Mouse (Mus musculus): ENCODE measurements around the gene Ltbp4.

The Ltbp4 gene

DNA sequence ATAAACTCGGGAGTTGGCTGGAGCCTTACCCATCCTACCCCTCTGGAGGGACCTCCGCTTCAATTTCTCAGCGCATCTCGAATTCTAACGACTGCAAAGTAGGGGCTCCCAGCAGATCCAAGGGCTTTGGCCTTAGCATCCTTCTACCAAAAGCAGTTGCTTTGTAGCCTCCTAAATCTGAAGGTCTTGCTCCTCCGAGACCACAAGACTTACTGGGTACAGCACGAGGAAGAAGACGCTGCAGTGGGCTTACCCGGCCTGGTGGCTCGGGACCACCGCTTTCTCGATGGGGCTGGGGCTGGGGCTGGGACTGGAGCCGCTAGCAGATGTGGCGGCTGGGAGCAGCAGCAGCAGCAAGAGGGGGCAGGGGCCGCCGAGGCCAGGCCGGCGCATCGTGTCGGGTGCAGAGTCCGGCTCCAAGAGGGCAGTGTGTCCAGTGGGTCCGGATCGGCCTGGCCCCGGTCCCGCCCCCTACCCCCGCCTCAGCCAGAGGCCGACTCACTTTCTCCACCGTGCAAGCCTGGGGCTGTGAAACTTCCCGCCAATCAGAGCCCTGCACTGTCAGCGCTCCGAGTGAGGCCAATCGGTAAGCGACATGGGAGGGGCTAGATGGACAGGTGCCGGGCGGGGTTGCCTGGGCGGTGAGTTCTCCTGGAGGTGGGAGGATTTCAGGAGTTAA lies at the start of gene Ltbp4:
Gene Ltbp4, minus strand, starts transcription at position 518 of the 679 bp plus-strand sequence.
- POLR2A ChIA-PET = interaction anchor here in 3 of 4 experiments (0.5 to 3.4 kb wide), 15 partner anchors 9 to 213 kb away, joined by 3 to 25 read pairs (median 4); partner anchors contain the start of genes Gm20479 (in 1 of the 3) and Shkbp1 (in 1 of the 3)

DNA sequence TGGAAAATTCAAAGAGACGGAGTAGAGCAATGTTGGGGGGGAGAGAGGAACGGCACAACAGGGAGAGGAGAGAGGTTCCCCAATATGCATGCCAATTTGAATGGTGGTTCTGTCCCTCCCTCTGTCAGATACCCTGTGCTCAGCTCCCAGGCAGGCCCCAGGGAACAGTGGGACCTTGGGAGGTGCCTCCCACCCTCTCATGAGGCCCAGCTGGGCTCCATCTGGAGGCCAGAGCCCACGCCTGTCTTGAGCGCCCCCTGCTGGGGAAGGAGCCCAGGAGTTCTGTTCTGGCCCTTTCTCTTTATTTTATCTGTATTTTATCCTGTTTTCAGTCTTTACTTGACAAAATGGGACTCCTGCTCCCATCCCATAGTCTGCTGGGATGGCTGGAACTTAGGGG lies 47.2 kb upstream of the Ltbp4 start:
- POLR2A ChIA-PET = interaction anchor here in 3 of 4 experiments (0.5 to 6.9 kb wide), 25 partner anchors 9 to 819 kb away, joined by 3 to 74 read pairs (median 5); partner anchors contain the start of gene Shkbp1 (in 1 of the 3)
- CTCF ChIA-PET = interaction anchor here (0.5 to 6.5 kb wide), 48 partner anchors 9 to 152 kb away, joined by 3 to 51 read pairs (median 4); partner anchors contain the start of genes Shkbp1 (in 2 of the 4), Coq8b (in 1 of the 4) and Sertad1 (in 1 of the 4)

More for the DNA sequence above, at the start of gene Ltbp4:
- CTCF ChIA-PET = interaction anchor here in 2 of 4 experiments (0.6 to 1.2 kb wide), 12 partner anchors 15 to 169 kb away, joined by 3 to 10 read pairs (median 3); no protein-coding TSS in a partner anchor

DNA sequence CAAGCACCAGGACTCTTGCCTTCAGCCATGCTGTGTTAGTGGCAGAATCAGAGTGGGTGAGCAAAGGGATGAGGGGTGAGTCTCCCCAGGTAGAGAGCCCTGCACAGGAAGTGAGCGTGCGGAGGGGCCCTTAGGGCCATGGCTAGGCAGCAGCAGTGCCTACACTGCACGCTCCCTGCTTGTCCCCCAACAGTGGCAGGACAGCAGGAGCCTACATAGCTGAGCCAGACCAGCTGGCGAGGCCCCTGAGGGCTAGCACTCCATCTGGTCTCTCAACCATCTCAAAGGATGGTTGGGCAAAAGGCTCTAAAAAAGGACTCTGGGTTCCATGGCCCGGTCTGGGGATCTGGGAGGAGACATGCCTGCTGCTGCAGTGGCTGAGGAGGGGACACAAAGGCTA lies 46.6 kb upstream of the Ltbp4 start:
- ChIA-PET CTCF (interaction anchor here (0.5 to 6.5 kb wide), 53 partner anchors 8 to 151 kb away, joined by 3 to 51 read pairs (median 5); partner anchors contain the start of genes Shkbp1 (in 2 of the 4), Coq8b (in 1 of the 4) and Sertad1 (in 1 of the 4)), POLR2A (interaction anchor here in 3 of 4 experiments (0.8 to 6.9 kb wide), 34 partner anchors 9 to 819 kb away, joined by 3 to 74 read pairs (median 4); partner anchors contain the start of genes Shkbp1 (in 2 of the 3), Itpkc (in 1 of the 3) and Sertad1 (in 1 of the 3))

DNA sequence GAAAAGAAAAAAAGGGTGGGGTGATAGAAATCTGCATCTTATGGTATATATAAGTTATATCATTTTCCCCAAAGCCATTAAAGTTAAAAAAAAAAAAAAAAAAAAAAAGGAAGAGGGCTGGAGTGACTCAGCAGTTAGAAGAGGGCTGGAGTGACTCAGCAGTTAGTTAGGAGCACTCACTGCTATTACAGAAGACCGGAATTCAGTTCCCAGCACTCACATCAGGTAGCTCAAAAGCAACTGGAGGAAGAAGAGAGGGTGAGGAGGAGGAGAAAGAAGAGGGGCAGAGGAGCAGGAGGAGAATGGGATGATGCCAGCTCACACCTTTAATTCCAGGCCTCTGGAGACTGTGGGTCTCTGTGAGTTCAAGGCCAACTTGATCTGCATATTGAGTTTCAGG lies 45.7 kb upstream of the Ltbp4 start:
- ChIA-PET POLR2A (interaction anchor here (0.5 to 6.9 kb wide), 41 partner anchors 11 to 155 kb away, joined by 3 to 74 read pairs (median 4); partner anchors contain the start of genes Shkbp1 (in 2 of the 4), Itpkc (in 1 of the 4), Numbl (in 1 of the 4) and Sertad1 (in 1 of the 4)), CTCF (interaction anchor here (0.5 to 6.5 kb wide), 31 partner anchors 8 to 967 kb away, joined by 3 to 51 read pairs (median 5); partner anchors contain the start of genes Ltbp4 (in 1 of the 4), Rps16 (in 1 of the 4) and Shkbp1 (in 1 of the 4))

DNA sequence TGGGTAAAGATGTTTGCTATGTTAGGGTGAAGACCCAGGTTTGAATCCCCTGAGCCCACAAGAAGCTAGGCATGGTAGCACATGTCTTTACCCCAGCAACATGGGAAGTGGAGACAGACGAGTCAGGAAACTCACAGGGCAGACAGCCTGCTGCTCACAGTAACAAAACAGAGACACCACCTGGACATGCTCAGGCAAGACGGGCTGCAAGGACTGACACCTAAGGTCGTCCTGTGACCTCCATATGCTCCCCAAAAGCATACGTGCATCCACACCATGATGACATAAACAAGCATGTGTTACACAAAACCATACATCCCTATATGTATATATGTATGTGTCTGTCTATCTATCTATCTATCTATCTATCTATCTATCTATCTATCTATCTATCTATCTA lies 44.1 kb upstream of the Ltbp4 start:
- CTCF ChIA-PET = interaction anchor here (0.7 to 6.5 kb wide), 17 partner anchors 14 to 788 kb away, joined by 3 to 51 read pairs (median 6); partner anchors contain the start of genes Fbl (in 1 of the 4) and Shkbp1 (in 1 of the 4)

DNA sequence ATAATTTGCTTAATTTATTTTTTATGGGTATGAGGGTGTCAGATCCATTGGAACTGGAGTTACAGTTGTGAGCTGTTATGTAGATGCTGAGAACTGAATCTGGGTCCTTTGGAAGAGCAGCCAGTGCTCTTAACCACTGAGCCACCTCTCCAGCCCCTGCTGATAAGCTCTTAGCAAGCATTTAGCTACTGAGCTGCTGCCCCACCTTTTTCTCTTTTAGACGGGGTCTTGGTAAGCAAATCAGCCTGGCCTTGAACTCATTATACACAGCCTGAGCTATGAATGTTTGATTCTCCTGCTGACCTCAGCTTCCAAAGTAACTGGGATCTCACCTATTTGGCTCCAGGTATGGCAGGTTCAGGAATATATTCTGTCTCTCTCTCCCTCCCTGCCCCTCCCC lies 43.5 kb upstream of the Ltbp4 start:
- ChIA-PET CTCF (interaction anchor here (0.6 to 6.5 kb wide), 21 partner anchors 14 to 789 kb away, joined by 3 to 51 read pairs (median 5); partner anchors contain the start of genes Fbl (in 1 of the 4), Rab4b (in 1 of the 4), Sertad1 (in 1 of the 4) and Shkbp1 (in 1 of the 4)), POLR2A (interaction anchor here (0.5 to 6.9 kb wide), 42 partner anchors 9 to 1197 kb away, joined by 3 to 74 read pairs (median 4); partner anchors contain the start of genes Coq8b (in 1 of the 4), Gm20479 (in 1 of the 4) and Shkbp1 (in 1 of the 4))

More for the DNA sequence above, 44.1 kb upstream of the Ltbp4 start:
- POLR2A ChIA-PET = interaction anchor here (0.5 to 6.9 kb wide), 38 partner anchors 9 to 215 kb away, joined by 3 to 74 read pairs (median 4); partner anchors contain the start of genes Shkbp1 (in 2 of the 4) and Coq8b (in 1 of the 4)

DNA sequence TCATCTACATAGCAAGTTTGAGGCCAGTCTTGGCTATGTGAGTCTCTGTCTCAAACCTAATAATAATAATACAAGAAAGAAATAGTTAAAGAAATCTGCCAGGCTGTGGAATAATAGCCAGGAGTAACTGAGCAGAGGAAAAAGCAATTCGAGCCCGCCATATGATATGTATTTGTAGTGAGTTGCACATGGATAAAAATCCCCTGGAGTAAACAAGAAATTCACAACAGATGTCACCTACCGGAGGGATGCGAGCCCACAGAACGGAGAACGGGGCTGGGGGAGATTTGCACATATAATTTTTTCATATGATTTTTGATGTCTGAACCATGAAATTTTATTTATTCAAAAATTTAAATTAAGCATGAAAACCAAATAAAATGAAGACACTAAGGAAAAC lies 42.3 kb upstream of the Ltbp4 start:
- POLR2A ChIA-PET = interaction anchor here in 3 of 4 experiments (0.6 to 6.9 kb wide), 12 partner anchors 8 to 286 kb away, joined by 3 to 74 read pairs (median 5); partner anchors contain the start of genes Gm20479 (in 1 of the 3) and Shkbp1 (in 1 of the 3)
- CTCF ChIA-PET = interaction anchor here in 2 of 4 experiments (1.0 to 6.5 kb wide), 4 partner anchors 9 to 47 kb away, joined by 4 to 36 read pairs (median 7); no protein-coding TSS in a partner anchor

DNA sequence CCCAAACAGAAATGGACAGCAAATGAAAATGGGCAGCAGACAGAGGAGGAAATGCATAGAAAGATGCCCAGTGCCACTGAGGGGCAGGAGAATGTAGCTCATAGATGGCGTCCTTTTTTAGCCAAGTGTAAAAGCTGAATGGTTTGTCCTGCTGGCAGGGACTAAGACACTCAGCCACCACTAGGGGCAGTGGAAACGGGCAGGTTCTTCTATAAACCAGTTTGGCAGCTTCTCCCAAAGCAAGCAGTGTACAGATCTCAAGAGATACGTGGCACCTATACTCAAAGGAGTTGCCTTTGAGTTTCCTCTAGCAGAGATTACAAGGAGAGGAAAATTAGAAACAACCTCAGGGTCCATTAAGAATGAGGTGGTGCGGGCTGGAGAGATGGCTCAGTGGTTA lies 40.9 kb upstream of the Ltbp4 start:
- ChIA-PET POLR2A (interaction anchor here in 3 of 4 experiments (0.6 to 2.6 kb wide), 20 partner anchors 9 to 1794 kb away, joined by 3 to 13 read pairs (median 4); partner anchors contain the start of genes Sertad1 (in 1 of the 3), Shkbp1 (in 1 of the 3) and Zfp607b (in 1 of the 3)), CTCF (interaction anchor here (0.5 to 1.7 kb wide), 45 partner anchors 8 to 172 kb away, joined by 3 to 30 read pairs (median 4); partner anchors contain the start of genes Gm20479 (in 2 of the 4) and Shkbp1 (in 1 of the 4))

DNA sequence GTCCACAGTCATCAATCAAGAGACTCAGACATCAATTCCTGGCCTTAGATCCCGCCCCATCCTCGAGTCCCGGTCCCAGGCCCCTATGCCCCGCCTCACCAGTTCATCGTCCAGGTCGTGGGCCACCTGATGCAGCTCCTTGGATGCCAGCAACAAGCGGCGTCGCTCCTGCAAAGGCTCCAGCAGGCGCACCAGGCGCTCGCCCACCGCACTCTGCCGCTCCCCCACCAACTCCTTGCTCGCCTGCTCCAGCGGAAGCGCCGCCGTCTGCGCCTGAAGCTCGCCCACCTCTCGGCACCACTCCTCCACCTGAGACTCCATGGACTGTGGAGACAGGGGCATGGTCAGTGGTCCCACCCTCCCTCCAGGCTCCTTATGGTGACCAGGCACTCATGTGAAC lies 37.8 kb upstream of the Ltbp4 start:
- ChIA-PET POLR2A (interaction anchor here in 3 of 4 experiments (0.7 to 3.4 kb wide), 21 partner anchors 8 to 164 kb away, joined by 3 to 18 read pairs (median 4); partner anchors contain the start of gene Shkbp1 (in 1 of the 3)), CTCF (interaction anchor here (0.6 to 1.8 kb wide), 8 partner anchors 9 to 777 kb away, joined by 3 to 10 read pairs (median 3); no protein-coding TSS in a partner anchor)

DNA sequence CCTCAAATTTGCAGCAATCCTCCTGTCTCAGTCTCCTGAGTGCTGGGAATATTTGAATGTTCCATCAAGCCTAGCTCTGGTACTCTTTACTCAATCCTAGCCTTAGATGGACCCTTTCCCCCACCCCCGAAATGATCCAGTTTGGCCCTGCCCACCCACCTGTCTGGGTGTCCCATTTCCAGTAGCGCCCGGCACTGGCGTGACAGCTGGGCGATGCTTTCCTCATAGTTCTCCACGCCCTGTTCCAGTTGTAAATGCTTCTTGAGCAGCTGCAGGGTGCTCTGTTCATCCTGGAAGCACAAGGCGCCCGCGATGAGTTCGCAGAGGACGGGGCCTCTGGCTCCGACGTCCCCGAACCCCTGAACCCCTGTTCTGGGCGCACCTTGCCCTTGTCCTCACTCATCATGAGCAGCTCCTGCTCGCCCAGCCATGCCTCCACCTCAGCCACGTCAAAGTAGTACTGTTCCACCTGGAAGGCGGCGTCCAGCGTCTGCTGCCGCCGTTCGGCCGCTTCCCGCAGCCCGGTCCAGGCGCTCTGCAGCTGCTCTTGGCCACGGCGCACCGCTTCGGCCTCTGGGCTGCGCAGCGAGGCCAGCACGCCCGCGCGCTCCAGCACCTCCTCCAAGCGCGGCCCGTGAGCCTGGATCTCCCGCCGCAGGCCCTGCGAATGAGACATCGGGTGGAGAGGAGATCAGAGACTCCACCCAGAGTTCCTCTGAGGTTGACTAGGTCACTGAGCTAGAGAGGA lies 34.4 kb upstream of the Ltbp4 start:
- ChIA-PET CTCF (interaction anchor here in 3 of 4 experiments (0.6 to 2.2 kb wide), 17 partner anchors 11 to 129 kb away, joined by 3 to 7 read pairs (median 3); no protein-coding TSS in a partner anchor), POLR2A (interaction anchor here in 3 of 4 experiments (0.6 to 6.7 kb wide), 21 partner anchors 8 to 1632 kb away, joined by 3 to 72 read pairs (median 4); partner anchors contain the start of gene Sertad1 (in 1 of the 3))

DNA sequence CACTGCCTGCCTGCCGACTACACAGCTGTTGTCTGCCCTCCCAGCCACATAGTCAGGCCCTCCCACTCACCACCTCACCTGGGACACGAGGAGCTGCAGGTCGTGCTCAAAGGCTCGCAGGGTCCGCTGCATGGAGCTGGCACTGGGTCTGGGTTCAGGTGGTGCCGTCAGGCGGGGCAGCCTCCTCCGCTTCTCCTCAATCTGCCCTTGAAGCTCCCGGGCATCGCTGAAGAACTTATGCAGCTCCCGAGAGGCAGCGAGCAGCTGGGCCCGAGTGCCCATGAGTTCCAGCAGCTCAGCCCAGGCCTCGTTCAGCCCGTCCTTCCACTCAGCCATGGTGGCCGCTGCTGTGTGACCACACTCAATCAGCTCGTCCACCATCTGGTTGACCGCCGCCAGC lies 31.6 kb upstream of the Ltbp4 start:
- POLR2A ChIA-PET = interaction anchor here in 3 of 4 experiments (0.7 to 6.7 kb wide), 20 partner anchors 9 to 139 kb away, joined by 3 to 72 read pairs (median 6); partner anchors contain the start of genes Gm20479 (in 2 of the 3) and Shkbp1 (in 2 of the 3)

DNA sequence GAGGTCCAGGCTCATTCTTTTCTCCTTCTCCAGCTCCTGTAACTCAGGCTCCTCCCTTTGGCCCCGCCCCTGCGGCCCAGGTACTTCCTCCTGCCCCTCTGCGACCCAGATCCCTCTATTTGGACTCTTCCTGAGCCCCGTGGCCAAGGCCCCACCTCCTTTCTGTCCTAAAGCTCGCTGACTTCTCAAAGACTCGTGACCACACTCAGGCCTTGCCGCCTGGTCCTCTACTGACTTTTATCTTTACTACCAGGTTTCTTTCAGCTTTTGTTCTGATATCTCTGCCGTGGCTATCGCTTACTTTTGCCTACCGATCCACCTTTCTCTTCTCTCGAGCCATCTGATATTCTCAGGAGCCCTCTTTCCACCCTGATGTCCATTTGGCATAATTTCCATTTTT lies 30.5 kb upstream of the Ltbp4 start:
- ChIA-PET POLR2A (interaction anchor here in 3 of 4 experiments (0.6 to 6.7 kb wide), 48 partner anchors 8 to 437 kb away, joined by 3 to 72 read pairs (median 5); partner anchors contain the start of genes Gm20479 (in 2 of the 3), Shkbp1 (in 2 of the 3), BC024978 (in 1 of the 3) and Rab4b (in 1 of the 3)), CTCF (interaction anchor here (0.6 to 4.2 kb wide), 31 partner anchors 9 to 208 kb away, joined by 3 to 30 read pairs (median 4); partner anchors contain the start of genes Gm20479 (in 2 of the 4), Coq8b (in 1 of the 4) and Shkbp1 (in 1 of the 4))

More for the DNA sequence above, 31.6 kb upstream of the Ltbp4 start:
- CTCF ChIA-PET = interaction anchor here in 3 of 4 experiments (1.3 to 4.2 kb wide), 9 partner anchors 9 to 157 kb away, joined by 3 to 30 read pairs (median 8); no protein-coding TSS in a partner anchor

DNA sequence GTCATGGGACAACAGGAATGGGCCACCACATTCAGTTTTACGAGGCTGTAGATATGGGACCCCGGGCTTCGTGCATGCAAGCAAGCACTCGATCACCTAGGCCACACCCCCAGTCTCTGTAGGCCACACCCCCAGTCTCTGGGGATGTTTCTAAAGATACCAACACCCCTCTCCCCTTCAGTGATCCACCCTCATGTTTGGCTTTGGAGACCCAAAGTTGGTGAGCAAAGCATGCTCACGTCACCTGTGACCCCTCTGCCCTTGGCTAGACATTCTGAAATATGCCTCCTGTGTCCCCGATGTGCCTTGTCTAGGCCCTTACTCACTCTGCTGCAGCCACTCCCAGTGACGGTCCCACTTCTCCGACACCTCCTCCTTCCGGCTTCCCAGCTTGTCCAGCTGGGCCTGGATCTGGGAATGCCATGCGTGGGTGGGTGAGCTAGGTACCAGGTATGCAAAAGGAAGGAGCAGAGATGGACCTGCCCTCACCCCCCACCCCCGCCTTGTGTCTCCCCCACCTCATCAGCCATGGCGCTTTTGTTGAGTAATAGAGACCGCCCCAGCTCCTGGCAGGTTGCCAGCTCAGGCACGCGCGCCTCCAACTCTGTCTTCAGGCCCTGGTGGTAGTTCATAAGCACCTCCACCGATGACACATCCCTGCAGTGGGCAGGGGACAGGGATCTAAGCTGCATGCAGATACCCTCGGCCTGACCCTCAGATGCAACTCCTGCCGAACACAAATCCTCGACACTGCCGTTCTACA lies 28.8 kb upstream of the Ltbp4 start:
- ChIA-PET POLR2A (interaction anchor here (0.6 to 4.9 kb wide), 20 partner anchors 7 to 170 kb away, joined by 3 to 53 read pairs (median 5); partner anchors contain the start of genes Shkbp1 (in 3 of the 4), BC024978 (in 1 of the 4), Gm20479 (in 1 of the 4) and Snrpa (in 1 of the 4)), CTCF (interaction anchor here (0.6 to 4.2 kb wide), 10 partner anchors 12 to 160 kb away, joined by 3 to 30 read pairs (median 6); no protein-coding TSS in a partner anchor)

DNA sequence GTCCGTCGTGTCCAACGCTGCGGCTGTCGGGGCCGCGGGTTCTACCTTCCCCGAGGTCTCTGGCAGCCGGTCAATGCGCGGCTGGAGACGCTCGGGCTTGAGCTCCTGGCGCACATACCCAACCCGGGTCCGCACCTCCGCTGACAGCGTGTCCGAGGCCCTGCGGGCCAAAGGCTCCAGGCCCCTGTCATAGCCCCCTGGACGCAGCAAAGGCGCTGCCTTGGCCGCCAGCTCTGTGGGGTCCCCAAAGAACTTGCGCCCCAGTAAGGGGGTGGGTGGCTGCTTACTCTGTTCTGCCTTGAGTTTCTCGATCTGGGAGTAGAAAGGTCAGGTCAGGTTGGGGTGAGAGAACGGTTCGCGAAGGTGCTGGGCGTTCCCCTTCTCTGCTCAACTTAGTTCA lies 26.9 kb upstream of the Ltbp4 start:
- POLR2A ChIA-PET = interaction anchor here in 3 of 4 experiments (0.5 to 8.0 kb wide), 23 partner anchors 10 to 704 kb away, joined by 3 to 74 read pairs (median 4); partner anchors contain the start of gene Sertad1 (in 1 of the 3)
- CTCF ChIA-PET = interaction anchor here in 2 of 4 experiments (0.7 to 1.5 kb wide), 5 partner anchors 14 to 62 kb away, joined by 3 to 8 read pairs (median 5); no protein-coding TSS in a partner anchor

DNA sequence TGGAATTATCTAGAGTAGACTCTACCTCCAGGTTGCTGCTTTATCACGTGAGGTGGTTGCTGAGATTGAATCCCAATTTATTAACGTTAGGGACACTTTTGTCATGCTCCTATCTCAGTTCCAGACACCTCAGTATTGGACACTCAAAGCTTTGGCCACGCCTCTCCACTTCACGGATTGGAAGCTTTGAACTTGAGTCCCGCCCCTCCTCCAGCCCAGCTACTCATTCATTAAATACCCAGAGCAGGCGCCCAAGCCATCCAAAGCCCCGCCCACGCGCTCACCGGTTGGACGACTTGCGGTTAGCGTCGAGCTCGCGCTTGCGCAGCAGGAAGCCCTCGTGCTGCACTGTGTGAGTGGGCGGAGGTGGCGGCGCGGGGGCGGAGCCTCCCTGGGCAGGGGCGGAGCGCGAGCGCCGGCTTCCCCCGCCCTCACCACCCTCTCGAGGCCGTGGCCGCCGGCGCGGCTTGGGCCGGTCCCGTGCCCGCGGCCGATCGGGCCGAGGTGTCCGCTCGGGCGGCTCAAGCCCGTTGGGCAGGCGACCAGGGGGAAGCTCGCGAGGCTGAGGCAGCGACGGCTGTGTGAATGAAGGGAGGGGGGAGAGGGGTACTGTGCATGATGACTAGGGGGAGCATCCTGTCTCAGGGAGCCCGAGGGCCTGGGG lies 23.9 kb upstream of the Ltbp4 start:
- CTCF ChIA-PET = interaction anchor here in 3 of 4 experiments (0.5 to 2.3 kb wide), 32 partner anchors 11 to 329 kb away, joined by 3 to 20 read pairs (median 4); partner anchors contain the start of genes Blvrb (in 1 of the 3) and Sptbn4 (in 1 of the 3)

More for the DNA sequence above, 23.9 kb upstream of the Ltbp4 start:
- POLR2A ChIA-PET = interaction anchor here (0.5 to 8.6 kb wide), 66 partner anchors 9 to 1331 kb away, joined by 3 to 97 read pairs (median 5); partner anchors contain the start of genes Coq8b (in 2 of the 4), BC024978 (in 1 of the 4), Fbxo27 (in 1 of the 4) and Rab4b (in 1 of the 4)

All from embryonic stem cell, embryonic (primary cell).